Mouse (Mus musculus) kidney, embryonic 16.5 days (tissue): ENCODE data around the gene Eloa. TPM values are rescaled to one million over a fixed set of nuclear protein-coding genes. Genes with fewer than 3 reads are reported as not detected.
A peak's percentile ranks its signal among the peaks of the same experiment; 100 is the strongest.

Experiments used
- ATAC-seq: fragments of 200-750 bp; cut with Nextera tagmentation; 2 replicates; pipeline ENCODE4 v1.8.0; 2017; ENCODE audit warnings: moderate TSS enrichment; ENCODE audit not compliant: low FRiP score, low TSS enrichment
- H3K27ac ChIP-seq: fragments of 300-500 bp; sonication (generic); 2 replicates; pipeline ENCODE4 v1.5.1; 2014; ENCODE audit warnings: low read length
- H3K27me3 ChIP-seq: fragments of 300-500 bp; sonication (generic); 2 replicates; pipeline ENCODE4 v1.6.1; 2014; ENCODE audit warnings: low read length, control low read depth, mixed read lengths; ENCODE audit not compliant: insufficient read depth
- H3K36me3 ChIP-seq: fragments of 300-500 bp; sonication (generic); 2 replicates; pipeline ENCODE4 v1.6.1; 2014; ENCODE audit warnings: low read length, control low read depth, mixed read lengths; ENCODE audit not compliant: insufficient read depth
- H3K4me1 ChIP-seq: fragments of 300-500 bp; sonication (generic); 2 replicates; pipeline ENCODE4 v1.6.1; 2014; ENCODE audit warnings: low read length, control low read depth, mixed read lengths; ENCODE audit not compliant: insufficient read depth
- H3K4me2 ChIP-seq: fragments of 300-500 bp; sonication (generic); replicated peaks from 2 replicates; pipeline ENCODE4 v1.6.1; 2014; ENCODE audit warnings: low read depth, low read length
- H3K4me3 ChIP-seq: fragments of 300-500 bp; sonication (generic); 2 replicates; pipeline ENCODE4 v1.5.1; 2014; ENCODE audit warnings: mild to moderate bottlenecking, low read length
- H3K9ac ChIP-seq: fragments of 300-500 bp; sonication (generic); replicated peaks from 2 replicates; pipeline ENCODE4 v1.6.1; 2014; ENCODE audit warnings: low read length
- H3K9me3 ChIP-seq: fragments of 300-500 bp; sonication (generic); 2 replicates; pipeline ENCODE4 v1.6.1; 2016; ENCODE audit warnings: low read length, control low read depth
- WGBS: fragments of 180-500 bp; shearing (Covaris S2); extraction: QIAGEN DNeasy Blood & Tissue Kit; methylation state at CpG from one replicate; pipeline ENCODE4 v1.1.7; 2014; 5-methylcytosine and 5-hydroxymethylcytosine counted together
- polyA plus RNA-seq: library from polyadenylated mRNA; unstranded; fragments of >200 nt; fragmentation: Nextera tagmentation; extraction: Ambion mirVana; gene quantifications from 2 replicates; pipeline ENCODE4 v1.2.1, GENCODE M21; 2015

Eloa gene
- polyA plus RNA-seq, 1 experiment from 2014 or later = 45.1 TPM

GRCm38 (mm10) chr4:135963457-135964193, 57.9 kb downstream of the Eloa start, which contains the start of gene Gale:
TSS of gene Gale (plus strand) at chr4:135963727.
- under 1% methylated on average over 56 of the region's 56 CpGs for WGBS
- Histone ChIP-seq H3K4me3 (peak within 1 kb of the TSS; percentile 81), H3K4me2 (peak within 1 kb of the TSS; percentile 96), H3K36me3 (peaks cover 37% of the 10 kb centered on the region), H3K9me3 (no peaks in the 10 kb centered on the region), H3K4me1 (peaks cover 15% of the 10 kb centered on the region), H3K27me3 (no peaks in the 10 kb centered on the region), H3K27ac (peak within 1 kb of the TSS; percentile 93), H3K9ac (peak within 1 kb of the TSS; percentile 86)
- ATAC-seq = peak; percentile 94

GRCm38 (mm10) chr4:135962946-135963345, 58.6 kb downstream of the Eloa start:
- H3K27me3 ChIP-seq = no peaks in the 10 kb centered on the region
- ATAC-seq = no peak; the same call in 1 of the 2 replicates
- H3K4me1 ChIP-seq = peaks cover 15% of the 10 kb centered on the region
- 5% methylated on average over 15 of the region's 15 CpGs for WGBS
- H3K4me2 ChIP-seq = peak overlapping the region; percentile 96
- H3K9ac ChIP-seq = peak overlapping the region; percentile 86
- no peaks in the 10 kb centered on the region for H3K9me3 ChIP-seq
- peak overlapping the region; percentile 81 for H3K4me3 ChIP-seq
- H3K36me3 ChIP-seq = peaks cover 30% of the 10 kb centered on the region
- H3K27ac ChIP-seq = peak overlapping the region; percentile 93

GRCm38 (mm10) chr4:135962198-135962597, 59.4 kb downstream of the Eloa start:
- 85% methylated on average over 7 of the region's 7 CpGs for WGBS
- peaks cover 15% of the 10 kb centered on the region for H3K4me1 ChIP-seq
- no peak overlapping the region for H3K4me3 ChIP-seq
- no peak for ATAC-seq
- H3K27ac ChIP-seq = 0 out of 2 replicates have a peak overlapping the region, but pooled peaks have one; percentile 5
- H3K36me3 ChIP-seq = peaks cover 23% of the 10 kb centered on the region
- H3K9ac ChIP-seq = no peak overlapping the region
- no peaks in the 10 kb centered on the region for H3K27me3 ChIP-seq
- no peak overlapping the region for H3K4me2 ChIP-seq
- no peaks in the 10 kb centered on the region for H3K9me3 ChIP-seq

GRCm38 (mm10) chr4:135961709-135962108, 59.9 kb downstream of the Eloa start:
- H3K36me3 ChIP-seq = peaks cover 18% of the 10 kb centered on the region
- no peak for ATAC-seq
- no peak overlapping the region for H3K4me3 ChIP-seq
- H3K4me1 ChIP-seq = peaks cover 15% of the 10 kb centered on the region
- 92% methylated on average over 5 of the region's 5 CpGs for WGBS
- no peak overlapping the region for H3K4me2 ChIP-seq
- H3K9me3 ChIP-seq = no peaks in the 10 kb centered on the region
- no peak overlapping the region for H3K27ac ChIP-seq
- H3K9ac ChIP-seq = no peak overlapping the region
- no peaks in the 10 kb centered on the region for H3K27me3 ChIP-seq

- peaks cover 15% of the 10 kb centered on the region for H3K4me1 ChIP-seq
- ATAC-seq = no peak
- WGBS = 26% methylated on average over 5 of the region's 5 CpGs
- H3K36me3 ChIP-seq = peaks cover 18% of the 10 kb centered on the region; the same call in 1 of the 2 replicates
- H3K27ac ChIP-seq = no peak overlapping the region
- no peak overlapping the region for H3K4me3 ChIP-seq
- H3K4me2 ChIP-seq = no peak overlapping the region
- no peaks in the 10 kb centered on the region for H3K27me3 ChIP-seq
- H3K9ac ChIP-seq = no peak overlapping the region
- no peaks in the 10 kb centered on the region for H3K9me3 ChIP-seq
These were observed 60.8 kb downstream of the Eloa start for GRCm38 (mm10) chr4:135960717-135961116.

- H3K4me2 ChIP-seq = no peak overlapping the region
- WGBS = 51% methylated on average over 8 of the region's 8 CpGs
- H3K36me3 ChIP-seq = peaks cover 23% of the 10 kb centered on the region; the same call in 1 of the 2 replicates
- no peak overlapping the region for H3K27ac ChIP-seq
- peaks cover 4% of the 10 kb centered on the region; the same call in 1 of the 2 replicates for H3K4me1 ChIP-seq
- H3K4me3 ChIP-seq = no peak overlapping the region
- no peaks in the 10 kb centered on the region for H3K27me3 ChIP-seq
- H3K9me3 ChIP-seq = no peaks in the 10 kb centered on the region
- no peak for ATAC-seq
- H3K9ac ChIP-seq = peak overlapping the region; percentile 45; the same call in 1 of the 2 replicates
These were observed 63.2 kb downstream of the Eloa start for GRCm38 (mm10) chr4:135958354-135958753.

GRCm38 (mm10) chr4:135955886-135956285, 65.7 kb downstream of the Eloa start:
- Histone ChIP-seq H3K9ac (no peak overlapping the region), H3K9me3 (no peaks in the 10 kb centered on the region), H3K4me1 (no peaks in the 10 kb centered on the region), H3K27me3 (no peaks in the 10 kb centered on the region), H3K4me2 (no peak overlapping the region), H3K4me3 (no peak overlapping the region), H3K27ac (no peak overlapping the region), H3K36me3 (peaks cover 39% of the 10 kb centered on the region)
- no peak for ATAC-seq
- 82% methylated on average over 9 of the region's 9 CpGs for whole genome bisulfite sequencing

GRCm38 (mm10) chr4:135954241-135954640, 67.3 kb downstream of the Eloa start:
- 7% methylated on average over 2 of the region's 2 CpGs for WGBS
- H3K4me3 ChIP-seq = no peak overlapping the region
- no peak overlapping the region for H3K4me2 ChIP-seq
- no peak for ATAC-seq
- no peak overlapping the region for H3K9ac ChIP-seq
- H3K4me1 ChIP-seq = peaks cover 8% of the 10 kb centered on the region; the same call in 1 of the 2 replicates
- H3K27ac ChIP-seq = no peak overlapping the region
- no peaks in the 10 kb centered on the region for H3K9me3 ChIP-seq
- H3K36me3 ChIP-seq = peaks cover 30% of the 10 kb centered on the region
- no peaks in the 10 kb centered on the region for H3K27me3 ChIP-seq
